In the genomic region with DNA sequence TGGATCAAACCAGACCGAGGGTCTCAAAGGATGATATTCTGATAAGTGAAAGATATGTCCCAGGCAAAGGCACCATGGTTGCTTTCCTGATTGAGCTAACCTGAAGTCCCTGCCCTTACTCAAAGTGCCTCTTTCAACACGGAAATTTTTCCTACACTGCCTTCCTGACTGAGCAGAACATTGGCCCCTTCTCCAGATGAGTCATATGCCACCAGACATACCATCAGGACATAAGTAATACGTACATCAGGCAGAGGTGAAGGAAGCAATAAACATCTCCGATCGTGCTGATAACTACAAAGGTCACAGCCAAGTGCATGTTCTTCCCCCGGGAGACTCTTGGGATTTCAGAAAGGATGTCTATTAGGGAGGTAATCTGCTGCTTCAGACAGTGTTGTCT, we compare ENCODE assay signal across 20 mouse cellular contexts.
DNase-seq lines count a peak whose midpoint lies in the region; ATAC-seq and TF ChIP-seq lines count a peak whose summit lies in the region.
"Had no signal": no experiment of that assay in that cellular context is flagged by ENCODE, and none has a peak within 500 bp of the region (broad histone marks: within the 10 kb centered on the region; RNA-seq: fewer than 3 reads in every experiment).

No protein-coding gene starts in this region.

- H3K27ac ChIP-seq in intestine, embryonic 15.5 days: no peak overlapping the region
- no peak overlapping the region for H3K27ac ChIP-seq in intestine, postnatal 0 days (ENCODE audit: low read depth, low read length)
- H3K27ac ChIP-seq in neural tube, embryonic 15.5 days (replicated peaks): no peak overlapping the region
- H3K27ac ChIP-seq: embryonic facial prominence, embryonic 10.5 days; embryonic facial prominence, embryonic 12.5 days; forebrain, embryonic 13.5 days; forebrain, embryonic 15.5 days had no signal

- H3K9me3 ChIP-seq in intestine, embryonic 15.5 days: no peaks in the 10 kb centered on the region
- no peaks in the 10 kb centered on the region for H3K9me3 ChIP-seq in intestine, postnatal 0 days (ENCODE audit: control insufficient read depth)
- no peaks in the 10 kb centered on the region for H3K9me3 ChIP-seq in neural tube, embryonic 15.5 days (replicated peaks)
- H3K9me3 ChIP-seq: embryonic facial prominence, embryonic 10.5 days; embryonic facial prominence, embryonic 12.5 days; forebrain, embryonic 13.5 days; forebrain, embryonic 15.5 days had no signal

- H3K4me1 ChIP-seq in intestine, embryonic 15.5 days (replicated peaks): no peaks in the 10 kb centered on the region
- no peaks in the 10 kb centered on the region for H3K4me1 ChIP-seq in intestine, postnatal 0 days (replicated peaks; ENCODE audit: control insufficient read depth, insufficient read depth, low read length)
- peaks cover 14% of the 10 kb centered on the region for H3K4me1 ChIP-seq in neural tube, embryonic 15.5 days
- H3K4me1 ChIP-seq: embryonic facial prominence, embryonic 12.5 days had no signal

- peak; percentile 66; the same call in 1 of the 2 replicates for ATAC-seq in intestine, embryonic 15.5 days
- ATAC-seq in intestine, postnatal 0 days: 0 out of 2 replicates have a peak, but pooled peaks have one; percentile 41
- ATAC-seq in neural tube, embryonic 15.5 days (ENCODE audit: low FRiP score): no peak
- ATAC-seq: forebrain, embryonic 13.5 days; forebrain, embryonic 15.5 days; forebrain, postnatal 0 days had no signal

- no peak for TF ChIP-seq CTCF in intestine, postnatal 0 days (IDR thresholded peaks at IDR 0.05; ENCODE audit: low read depth)

- peak; percentile 59 for DNase-seq in brain, adult 2 months (ENCODE audit: low read depth, low spot score)
- no peak for DNase-seq in embryo, embryonic 9.5 days (ENCODE audit: extremely low spot score)
- DNase-seq in lung, postnatal 4 days: no peak
- DNase-seq: adrenal gland, adult 2 months; adrenal gland, postnatal 10 days; adrenal gland, postnatal 25 days; cerebellum, adult 11-12 months; cerebellum, adult 2 months; cerebellum, adult 9-10 months; cerebellum, postnatal 14 days; cerebellum, postnatal 36 days; embryo, embryonic 11 days; forebrain, postnatal 0 days had no signal

- H3K9ac ChIP-seq in intestine, embryonic 15.5 days: no peak overlapping the region
- H3K9ac ChIP-seq in intestine, postnatal 0 days (ENCODE audit: low read depth, low read length): no peak overlapping the region
- H3K9ac ChIP-seq in neural tube, embryonic 15.5 days (replicated peaks): no peak overlapping the region
- H3K9ac ChIP-seq: embryonic facial prominence, embryonic 12.5 days; forebrain, embryonic 13.5 days; forebrain, embryonic 15.5 days; forebrain, postnatal 0 days had no signal

- H3K4me3 ChIP-seq in intestine, embryonic 15.5 days (replicated peaks): no peak overlapping the region
- no peak overlapping the region for H3K4me3 ChIP-seq in intestine, postnatal 0 days (ENCODE audit: low read depth, low read length)
- no peak overlapping the region for H3K4me3 ChIP-seq in neural tube, embryonic 15.5 days (replicated peaks)
- H3K4me3 ChIP-seq: embryonic facial prominence, embryonic 10.5 days; embryonic facial prominence, embryonic 12.5 days; forebrain, embryonic 13.5 days; forebrain, embryonic 15.5 days had no signal

- no peaks in the 10 kb centered on the region for H3K36me3 ChIP-seq in intestine, embryonic 15.5 days
- H3K36me3 ChIP-seq in intestine, postnatal 0 days (ENCODE audit: control insufficient read depth, insufficient read depth): no peaks in the 10 kb centered on the region
- no peaks in the 10 kb centered on the region for H3K36me3 ChIP-seq in neural tube, embryonic 15.5 days
- H3K36me3 ChIP-seq: embryonic facial prominence, embryonic 10.5 days; embryonic facial prominence, embryonic 12.5 days; forebrain, embryonic 15.5 days had no signal

- 41% methylated on average over 6 of the region's 6 CpGs for WGBS in intestine, embryonic 15.5 days
- whole genome bisulfite sequencing in intestine, postnatal 0 days: 30% methylated on average over 6 of the region's 6 CpGs
- WGBS in neural tube, embryonic 15.5 days: 81% methylated on average over 6 of the region's 6 CpGs

- H3K4me2 ChIP-seq in intestine, embryonic 15.5 days (replicated peaks): no peak overlapping the region
- H3K4me2 ChIP-seq in intestine, postnatal 0 days (replicated peaks; ENCODE audit: low read depth): no peak overlapping the region
- no peak overlapping the region for H3K4me2 ChIP-seq in neural tube, embryonic 15.5 days
- H3K4me2 ChIP-seq: embryonic facial prominence, embryonic 12.5 days; forebrain, embryonic 13.5 days; forebrain, embryonic 15.5 days had no signal

- no peaks in the 10 kb centered on the region for H3K27me3 ChIP-seq in intestine, embryonic 15.5 days (replicated peaks)
- no peaks in the 10 kb centered on the region for H3K27me3 ChIP-seq in intestine, postnatal 0 days (replicated peaks; ENCODE audit: control insufficient read depth, insufficient read depth, low read length)
- H3K27me3 ChIP-seq in neural tube, embryonic 15.5 days (replicated peaks): no peaks in the 10 kb centered on the region
- H3K27me3 ChIP-seq: embryonic facial prominence, embryonic 12.5 days; forebrain, embryonic 13.5 days; forebrain, embryonic 15.5 days had no signal
